Mouse (Mus musculus) liver, embryonic 15.5 days (tissue): Measurements from ENCODE around the gene Cdca4. TPM values are rescaled to one million over a fixed set of nuclear protein-coding genes. Genes with fewer than 3 reads are reported as not detected.

ENCODE experiments used
- ATAC-seq: fragments of 200-750 bp; cut with Nextera tagmentation; 2 replicates; pipeline ENCODE4 v1.8.0; 2017; ENCODE audit warnings: moderate number of reproducible peaks, mild to moderate bottlenecking, moderate library complexity; ENCODE audit not compliant: insufficient read depth
- H3K27ac ChIP-seq: fragments of 300-500 bp; sonication (generic); replicated peaks from 2 replicates; pipeline ENCODE4 v1.5.1; 2015; ENCODE audit warnings: mild to moderate bottlenecking, inconsistent platforms
- H3K27me3 ChIP-seq: fragments of 300-500 bp; sonication (generic); 2 replicates; pipeline ENCODE4 v1.6.1; 2015; ENCODE audit warnings: mild to moderate bottlenecking, inconsistent platforms
- H3K36me3 ChIP-seq: fragments of 300-500 bp; sonication (generic); replicated peaks from 2 replicates; pipeline ENCODE4 v1.6.1; 2015; ENCODE audit warnings: moderate library complexity, mild to moderate bottlenecking, inconsistent platforms
- H3K4me1 ChIP-seq: fragments of 300-500 bp; sonication (generic); replicated peaks from 2 replicates; pipeline ENCODE4 v1.6.1; 2015; ENCODE audit warnings: inconsistent platforms
- H3K4me2 ChIP-seq: fragments of 300-500 bp; sonication (generic); 2 replicates; pipeline ENCODE4 v1.6.1; 2015; ENCODE audit warnings: moderate library complexity, mild to moderate bottlenecking, inconsistent platforms
- H3K4me3 ChIP-seq: fragments of 300-500 bp; sonication (generic); replicated peaks from 2 replicates; pipeline ENCODE4 v1.5.1; 2015; ENCODE audit warnings: mild to moderate bottlenecking, inconsistent platforms
- H3K9ac ChIP-seq: fragments of 300-500 bp; sonication (generic); 2 replicates; pipeline ENCODE4 v1.6.1; 2015; ENCODE audit warnings: moderate library complexity, mild to moderate bottlenecking, inconsistent platforms
- H3K9me3 ChIP-seq: fragments of 300-500 bp; sonication (generic); replicated peaks from 2 replicates; pipeline ENCODE4 v1.6.1; 2016; ENCODE audit warnings: inconsistent platforms
- WGBS: fragments of 180-500 bp; shearing (Covaris S2); methylation state at CpG from one replicate; pipeline ENCODE4 v1.1.7; 2015; ENCODE audit warnings: mixed read lengths; ENCODE audit not compliant: insufficient replicate concordance; 5-methylcytosine and 5-hydroxymethylcytosine counted together
- polyA plus RNA-seq: library from polyadenylated mRNA; unstranded; fragments of >200 nt; fragmentation: Nextera tagmentation; extraction: Ambion mirVana; gene quantifications from 2 replicates; pipeline ENCODE4 v1.2.1, GENCODE M21; 2015

Cdca4 gene
- polyA plus RNA-seq, 1 experiment from 2014 or later = 62.9 TPM

DNA sequence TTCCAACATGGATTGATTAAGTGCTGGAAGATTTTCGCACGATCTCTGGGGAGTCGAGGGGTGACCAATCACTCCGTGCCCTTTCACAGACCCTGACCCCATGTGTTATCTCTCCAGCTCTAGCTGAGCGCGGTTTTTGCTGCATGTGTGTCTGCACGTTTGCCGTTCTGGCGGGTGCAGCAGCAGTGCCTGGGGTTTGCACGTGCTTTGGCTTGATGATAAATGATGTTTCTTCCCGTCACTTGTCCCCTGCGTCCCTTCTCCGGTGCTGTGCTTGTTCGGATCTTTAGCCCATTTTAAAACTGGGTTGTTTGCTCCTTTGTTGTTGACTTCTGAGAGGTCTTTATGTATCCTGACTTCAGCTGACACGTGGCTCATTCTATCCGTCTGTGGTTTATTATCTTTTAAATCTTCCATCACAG is 40.6 kb upstream of the Cdca4 start:
- peaks cover 50% of the 10 kb centered on the region for H3K27me3 ChIP-seq
- no peak overlapping the region for H3K4me2 ChIP-seq
- H3K9me3 ChIP-seq = no peaks in the 10 kb centered on the region
- H3K36me3 ChIP-seq = no peaks in the 10 kb centered on the region
- no peak overlapping the region for H3K27ac ChIP-seq
- no peak overlapping the region for H3K9ac ChIP-seq
- no peak for ATAC-seq
- H3K4me1 ChIP-seq = peaks cover 21% of the 10 kb centered on the region; the same call in 1 of the 2 replicates
- no peak overlapping the region for H3K4me3 ChIP-seq
- WGBS = 3% methylated on average over 16 of the region's 16 CpGs

DNA sequence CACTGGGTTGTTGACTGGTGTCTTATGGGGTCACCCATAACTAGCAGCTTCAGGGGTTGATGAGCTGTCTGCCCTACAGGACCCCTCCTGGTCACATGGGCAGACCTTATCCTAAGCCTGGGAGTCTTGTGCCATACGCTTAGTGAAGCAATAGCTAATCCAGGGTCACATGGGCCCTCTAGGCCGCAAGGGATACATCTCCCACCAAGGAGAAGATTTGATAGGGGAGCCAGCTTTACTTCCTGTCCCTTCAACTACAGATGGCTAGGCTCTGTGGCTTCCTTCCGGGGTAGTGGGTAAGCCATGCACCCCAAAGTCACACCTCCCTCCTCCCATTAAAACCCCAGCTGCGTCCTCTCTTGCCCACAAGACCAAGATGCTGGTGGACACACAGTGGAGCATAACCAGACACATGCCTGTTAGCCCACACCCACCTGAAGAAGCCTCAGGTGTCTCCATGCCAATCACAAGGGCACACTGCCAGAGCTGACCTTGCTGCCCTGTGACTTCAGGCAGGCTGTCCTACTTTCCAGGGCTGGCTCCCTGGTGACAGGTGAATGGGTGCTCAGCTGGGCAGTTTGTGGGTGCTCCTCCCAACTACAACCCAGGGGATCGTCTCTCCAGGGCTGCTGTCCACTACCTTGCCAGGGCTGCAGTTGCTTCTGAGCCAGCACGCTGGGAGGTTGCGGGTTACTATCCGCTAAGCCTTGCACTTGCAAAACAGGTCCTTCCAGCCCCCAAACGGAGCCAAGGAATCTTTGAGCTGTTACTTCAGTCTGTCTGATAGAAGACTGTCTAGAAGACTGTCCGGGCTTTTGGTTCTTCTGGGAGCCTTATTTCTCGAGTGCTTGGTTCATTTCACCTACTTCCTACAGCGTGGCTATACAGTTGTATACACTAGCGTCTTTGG is 39.2 kb upstream of the Cdca4 start, which contains the start of gene Gpr132:
Gene Gpr132, minus strand, starts transcription at position 51 of the 910 bp plus-strand sequence.
- Histone ChIP-seq H3K4me3 (no peak within 1 kb of the TSS), H3K36me3 (no peaks in the 10 kb centered on the region), H3K27ac (no peak within 1 kb of the TSS), H3K4me2 (no peak within 1 kb of the TSS), H3K9me3 (no peaks in the 10 kb centered on the region), H3K4me1 (peaks cover 14% of the 10 kb centered on the region; the same call in 1 of the 2 replicates), H3K9ac (no peak within 1 kb of the TSS), H3K27me3 (peaks cover 36% of the 10 kb centered on the region)
- no peak for ATAC-seq
- WGBS = 52% methylated on average over 13 of the region's 13 CpGs

- Histone ChIP-seq H3K4me1 (peaks cover 14% of the 10 kb centered on the region; the same call in 1 of the 2 replicates), H3K4me2 (no peak overlapping the region), H3K27ac (no peak overlapping the region), H3K36me3 (no peaks in the 10 kb centered on the region), H3K27me3 (peaks cover 24% of the 10 kb centered on the region), H3K9me3 (no peaks in the 10 kb centered on the region), H3K9ac (no peak overlapping the region), H3K4me3 (no peak overlapping the region)
- no peak for ATAC-seq
- WGBS = 43% methylated on average over 7 of the region's 7 CpGs
Measured at GRCm38 (mm10) chr12:112867106-112867674, 38.0 kb upstream of the Cdca4 start.

GRCm38 (mm10) chr12:112866467-112867080 is 37.4 kb upstream of the Cdca4 start:
- no peak for ATAC-seq
- no peaks in the 10 kb centered on the region for H3K9me3 ChIP-seq
- H3K4me1 ChIP-seq = peaks cover 14% of the 10 kb centered on the region; the same call in 1 of the 2 replicates
- H3K4me2 ChIP-seq = no peak overlapping the region
- H3K9ac ChIP-seq = no peak overlapping the region
- no peak overlapping the region for H3K27ac ChIP-seq
- H3K36me3 ChIP-seq = no peaks in the 10 kb centered on the region
- H3K4me3 ChIP-seq = no peak overlapping the region
- H3K27me3 ChIP-seq = peaks cover 20% of the 10 kb centered on the region
- 69% methylated on average over 8 of the region's 8 CpGs for WGBS

- WGBS = 36% methylated on average over 7 of the region's 7 CpGs
- H3K4me2 ChIP-seq = no peak overlapping the region
- no peaks in the 10 kb centered on the region for H3K36me3 ChIP-seq
- peaks cover 4% of the 10 kb centered on the region; the same call in 1 of the 2 replicates for H3K27me3 ChIP-seq
- H3K4me1 ChIP-seq = peaks cover 4% of the 10 kb centered on the region; the same call in 1 of the 2 replicates
- H3K27ac ChIP-seq = no peak overlapping the region
- H3K9ac ChIP-seq = no peak overlapping the region
- no peak overlapping the region for H3K4me3 ChIP-seq
- no peak for ATAC-seq
- no peaks in the 10 kb centered on the region for H3K9me3 ChIP-seq
Measured at GRCm38 (mm10) chr12:112864804-112865203, 35.6 kb upstream of the Cdca4 start.

GRCm38 (mm10) chr12:112861911-112862321 is 32.7 kb upstream of the Cdca4 start:
- Histone ChIP-seq H3K36me3 (no peaks in the 10 kb centered on the region), H3K4me2 (no peak overlapping the region), H3K9me3 (no peaks in the 10 kb centered on the region), H3K9ac (no peak overlapping the region), H3K4me1 (no peaks in the 10 kb centered on the region), H3K27me3 (no peaks in the 10 kb centered on the region), H3K27ac (no peak overlapping the region), H3K4me3 (no peak overlapping the region)
- ATAC-seq = no peak
- 56% methylated on average over 9 of the region's 9 CpGs for WGBS

GRCm38 (mm10) chr12:112860765-112861164 is 31.5 kb upstream of the Cdca4 start:
- ATAC-seq = peak; percentile 38
- H3K4me1 ChIP-seq = no peaks in the 10 kb centered on the region
- no peak overlapping the region for H3K9ac ChIP-seq
- no peaks in the 10 kb centered on the region for H3K9me3 ChIP-seq
- H3K36me3 ChIP-seq = no peaks in the 10 kb centered on the region
- no peak overlapping the region; the same call in 1 of the 2 replicates for H3K4me2 ChIP-seq
- no peaks in the 10 kb centered on the region for H3K27me3 ChIP-seq
- 32% methylated on average over 7 of the region's 7 CpGs for WGBS
- H3K4me3 ChIP-seq = no peak overlapping the region
- H3K27ac ChIP-seq = no peak overlapping the region

GRCm38 (mm10) chr12:112859930-112860329 is 30.7 kb upstream of the Cdca4 start:
- 17% methylated on average over 8 of the region's 8 CpGs for WGBS
- Histone ChIP-seq H3K9me3 (no peaks in the 10 kb centered on the region), H3K27me3 (no peaks in the 10 kb centered on the region), H3K36me3 (no peaks in the 10 kb centered on the region), H3K4me2 (no peak overlapping the region), H3K4me3 (no peak overlapping the region), H3K9ac (no peak overlapping the region), H3K4me1 (no peaks in the 10 kb centered on the region), H3K27ac (no peak overlapping the region)
- no peak for ATAC-seq

GRCm38 (mm10) chr12:112858581-112859336 is 29.5 kb upstream of the Cdca4 start:
- WGBS = 63% methylated on average over 9 of the region's 9 CpGs
- H3K36me3 ChIP-seq = no peaks in the 10 kb centered on the region
- H3K27me3 ChIP-seq = no peaks in the 10 kb centered on the region
- no peak overlapping the region for H3K27ac ChIP-seq
- no peak overlapping the region for H3K9ac ChIP-seq
- no peaks in the 10 kb centered on the region for H3K9me3 ChIP-seq
- ATAC-seq = no peak
- H3K4me3 ChIP-seq = no peak overlapping the region
- no peaks in the 10 kb centered on the region for H3K4me1 ChIP-seq
- H3K4me2 ChIP-seq = no peak overlapping the region

DNA sequence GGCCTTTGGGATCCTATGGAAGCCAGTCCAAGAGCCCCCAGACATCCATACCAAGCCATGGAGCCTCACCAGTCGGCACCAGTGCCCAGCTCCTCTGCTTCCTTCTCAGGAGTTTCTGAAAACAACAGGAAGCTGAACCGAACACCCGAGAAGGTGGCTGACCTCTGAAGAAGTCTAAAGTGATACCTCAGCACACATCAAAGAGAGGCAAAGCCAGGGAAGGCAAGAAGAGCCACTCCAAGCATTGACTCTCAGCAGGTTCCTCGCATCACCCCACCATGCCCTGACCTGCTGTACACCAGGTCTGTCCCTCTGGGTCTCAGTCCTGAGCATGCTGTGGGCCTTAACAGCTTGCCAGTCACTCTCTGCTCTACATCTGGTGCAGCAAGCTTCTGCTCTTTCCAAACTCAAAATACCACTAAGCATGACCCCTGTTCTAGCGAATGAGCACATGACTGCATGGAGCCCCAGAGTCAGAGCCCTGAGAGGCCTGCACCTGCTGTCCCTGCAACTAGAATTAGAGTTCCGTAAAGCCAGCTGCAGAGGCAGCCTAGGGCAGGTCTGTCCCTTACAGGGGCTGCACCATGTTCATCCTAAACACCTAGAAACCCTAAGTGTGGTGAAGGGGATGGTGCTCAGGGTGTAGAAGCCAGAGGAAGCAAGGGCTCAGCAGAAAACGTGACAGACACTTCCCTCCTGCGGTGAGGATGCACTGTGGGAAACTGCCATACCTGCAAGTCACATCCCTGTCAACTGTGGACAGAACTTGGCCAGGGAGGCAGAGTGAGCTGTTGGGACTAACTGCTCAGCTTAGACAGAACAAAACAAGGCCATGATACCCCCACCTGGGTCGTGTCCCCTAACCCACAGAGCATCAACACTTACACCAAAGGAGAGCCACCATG is 28.1 kb upstream of the Cdca4 start:
- WGBS = 38% methylated on average over 9 of the region's 9 CpGs
- ATAC-seq = no peak

More for the DNA sequence above, 28.1 kb upstream of the Cdca4 start:
- H3K36me3 ChIP-seq = no peaks in the 10 kb centered on the region
- H3K4me2 ChIP-seq = no peak overlapping the region
- no peak overlapping the region for H3K9ac ChIP-seq
- no peak overlapping the region for H3K27ac ChIP-seq
- no peaks in the 10 kb centered on the region for H3K27me3 ChIP-seq
- no peak overlapping the region for H3K4me3 ChIP-seq
- no peaks in the 10 kb centered on the region for H3K4me1 ChIP-seq
- no peaks in the 10 kb centered on the region for H3K9me3 ChIP-seq
